Mouse (Mus musculus) cortical plate, adult 2 months (tissue): ENCODE data around the gene Gjb3. TPM values are rescaled to one million over a fixed set of nuclear protein-coding genes. Genes with fewer than 3 reads are reported as not detected.

Source experiments
- H3K27ac ChIP-seq: fragments of 200-500 bp; 2 replicates; pipeline ENCODE4 v1.5.1; 2012; ENCODE audit warnings: low read length, control low read depth, inconsistent platforms; ENCODE audit not compliant: insufficient read depth
- H3K4me1 ChIP-seq: fragments of 200-500 bp; 2 replicates; pipeline ENCODE4 v1.6.1; 2011; ENCODE audit warnings: low read length; ENCODE audit not compliant: control insufficient read depth, insufficient read depth
- H3K4me3 ChIP-seq: fragments of 200-500 bp; 2 replicates; pipeline ENCODE4 v1.5.1; 2011; ENCODE audit warnings: mild to moderate bottlenecking, low read length, control low read depth; ENCODE audit not compliant: insufficient read depth
- CTCF ChIP-seq: fragments of 200-500 bp; IDR thresholded peaks from 2 replicates; pipeline ENCODE4 v1.5.1; 2011; ENCODE audit warnings: mild to moderate bottlenecking, control low read depth, low read length; ENCODE audit not compliant: insufficient read depth; ENCODE audit errors: extremely low read depth
- POLR2A ChIP-seq: fragments of 200-500 bp; IDR thresholded peaks from 2 replicates; pipeline ENCODE4 v1.6.1; 2011; ENCODE audit warnings: mild to moderate bottlenecking, low read length, control low read depth; ENCODE audit not compliant: insufficient read depth; ENCODE audit errors: extremely low read depth
- polyA plus RNA-seq: library from polyadenylated mRNA; depleted of rRNA; stranded (reverse); fragments of >200 nt; gene quantifications from 2 replicates; pipeline ENCODE4 v1.2.3, GENCODE M21; 2012

Gjb3 gene
- polyA plus RNA-seq, 1 experiment: 0.04 TPM

DNA sequence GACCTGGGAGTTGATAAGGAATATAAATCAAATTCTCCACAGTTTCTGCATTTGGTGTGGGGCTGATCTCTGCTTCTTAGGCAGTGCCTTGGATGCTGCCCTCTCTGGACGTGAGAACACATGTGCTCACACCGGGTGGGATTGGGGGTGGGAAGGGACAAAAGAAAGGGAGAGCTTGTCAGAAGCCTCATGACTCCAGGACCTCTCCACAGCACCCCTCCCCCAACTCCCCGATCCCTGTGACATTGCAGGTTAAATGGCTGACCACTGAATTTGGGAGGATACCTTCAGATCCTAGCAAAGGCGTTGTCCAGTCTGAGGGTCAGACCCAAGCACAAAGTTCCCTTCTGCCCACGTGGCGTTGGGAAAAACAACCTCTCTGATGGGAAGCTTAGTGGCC is 33.8 kb upstream of the Gjb3 start:
- TF ChIP-seq CTCF: no peak
- TF ChIP-seq POLR2A: no peak

DNA sequence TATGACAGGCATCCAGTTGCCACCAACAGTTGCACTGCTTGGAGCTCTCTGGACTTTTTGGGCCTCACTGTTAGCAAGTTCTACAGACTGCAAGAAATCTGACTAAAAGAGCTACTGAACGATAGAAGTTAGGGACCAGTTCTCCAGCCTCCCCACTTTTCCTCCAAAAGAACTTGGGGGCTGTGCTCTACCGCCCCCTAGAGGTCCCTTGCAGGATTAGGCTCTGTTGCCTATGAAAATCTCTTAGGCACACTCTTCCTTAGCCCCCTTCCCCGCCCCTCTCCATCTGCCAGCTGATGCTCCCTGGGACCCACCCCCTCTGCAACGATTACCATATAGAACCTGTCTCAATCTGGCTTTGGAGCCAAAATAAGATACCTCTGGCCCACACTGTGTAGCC is 32.7 kb upstream of the Gjb3 start:
- no peak overlapping the region for H3K27ac ChIP-seq
- TF ChIP-seq POLR2A (no peak), CTCF (0 out of 2 replicates have a peak, but pooled peaks have one; percentile 21)
- H3K4me1 ChIP-seq: no peaks in the 10 kb centered on the region
- no peak overlapping the region for H3K4me3 ChIP-seq

More for the DNA sequence above, 33.8 kb upstream of the Gjb3 start:
- H3K27ac ChIP-seq: no peak overlapping the region
- H3K4me1 ChIP-seq: no peaks in the 10 kb centered on the region
- no peak overlapping the region for H3K4me3 ChIP-seq

DNA sequence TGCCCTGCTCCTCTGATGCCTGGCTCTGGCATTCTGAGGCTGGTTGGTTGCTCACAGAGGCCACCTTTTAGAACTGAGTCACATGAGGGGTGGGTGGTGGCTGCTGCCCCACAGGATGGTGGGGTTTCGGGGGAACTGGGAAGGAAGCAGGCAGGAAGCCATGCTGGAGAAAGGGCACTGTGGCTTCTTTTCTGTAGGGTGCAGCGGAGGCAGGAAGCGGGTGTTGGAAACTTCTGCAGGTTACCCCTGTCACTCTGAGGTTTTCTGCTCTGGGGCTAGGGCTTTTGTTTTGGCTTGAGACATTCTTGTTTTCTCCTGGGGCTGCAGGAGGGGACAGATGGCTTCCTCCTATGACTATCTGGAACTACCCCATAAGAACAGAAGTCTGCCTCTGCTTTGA is 31.9 kb upstream of the Gjb3 start:
- no peak for TF ChIP-seq POLR2A
- no peak for TF ChIP-seq CTCF
- Histone ChIP-seq H3K4me1 (no peaks in the 10 kb centered on the region), H3K27ac (no peak overlapping the region), H3K4me3 (no peak overlapping the region)

DNA sequence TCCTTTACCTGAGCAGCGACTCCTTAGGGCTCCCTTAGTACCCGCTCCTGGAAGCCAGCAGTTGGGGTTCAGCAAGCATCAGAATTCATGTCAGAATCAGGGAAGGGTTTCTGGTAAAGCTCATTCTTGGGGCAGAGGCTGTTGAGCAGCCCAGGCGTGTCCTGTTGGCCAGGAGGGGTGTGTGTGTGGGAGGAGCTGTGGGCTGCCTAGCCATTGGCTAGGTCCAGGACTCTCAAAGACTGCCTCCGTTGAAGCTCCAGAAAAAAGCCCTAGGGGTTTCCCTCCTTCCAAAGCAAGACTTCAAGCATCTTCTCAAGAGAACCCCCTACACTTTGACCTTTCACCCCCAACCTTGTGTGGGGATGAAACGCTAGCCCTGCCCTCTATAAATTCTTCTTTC is 27.4 kb upstream of the Gjb3 start, which contains the start of gene Gjb5:
Gjb5 (minus strand) TSS at position 164 of the 400 bp plus-strand sequence.
- TF ChIP-seq CTCF (no peak), POLR2A (no peak)
- H3K4me1 ChIP-seq: no peaks in the 10 kb centered on the region
- no peak within 1 kb of the TSS for H3K4me3 ChIP-seq
- H3K27ac ChIP-seq: no peak within 1 kb of the TSS

DNA sequence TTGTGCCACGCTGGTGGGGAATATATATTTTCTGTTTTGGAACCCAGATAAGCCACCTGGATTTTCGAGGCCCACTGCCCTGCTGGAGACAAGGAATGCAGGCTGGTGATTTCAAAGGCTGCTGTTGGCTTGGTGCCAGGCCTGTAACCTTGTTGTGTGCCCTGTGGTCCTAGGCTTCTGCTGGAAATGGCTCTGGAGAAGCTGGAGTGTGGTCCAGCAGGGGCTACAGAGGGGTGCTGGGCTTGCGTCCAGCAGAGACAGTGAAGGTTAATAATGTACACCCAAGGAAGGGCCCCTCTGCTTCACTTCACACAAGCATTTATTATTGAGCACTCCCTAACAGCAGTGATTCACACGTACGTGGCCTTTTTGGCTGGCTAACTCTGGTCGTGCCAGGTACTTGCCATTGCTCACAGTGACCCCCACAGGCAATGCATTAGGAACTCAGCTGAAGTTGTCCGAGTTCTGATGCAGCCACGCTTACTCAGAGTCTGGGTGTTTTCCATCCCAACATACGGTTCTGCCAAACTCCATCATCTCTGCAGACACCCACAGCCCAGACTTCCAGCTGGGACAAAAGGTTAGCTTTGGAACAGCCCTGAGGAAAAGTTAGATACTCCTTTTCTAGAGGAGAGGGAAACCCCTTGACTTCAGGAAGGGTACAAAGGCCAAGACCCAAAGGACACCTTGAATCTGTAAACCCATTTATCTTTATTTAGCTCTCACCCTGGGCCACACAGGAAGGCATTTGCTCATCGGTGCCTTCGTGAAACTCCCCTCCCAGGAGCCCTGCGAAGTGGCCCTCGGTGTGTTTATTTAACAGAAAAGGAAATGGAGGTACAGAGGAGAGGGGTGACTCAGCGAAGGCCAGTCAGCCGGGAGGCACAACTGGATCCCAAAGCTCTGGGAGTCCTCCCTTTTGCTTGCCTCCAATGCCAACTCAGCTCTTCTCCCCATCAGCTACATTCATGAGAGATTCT is 24.2 kb upstream of the Gjb3 start:
- TF ChIP-seq POLR2A (no peak), CTCF (no peak)

DNA sequence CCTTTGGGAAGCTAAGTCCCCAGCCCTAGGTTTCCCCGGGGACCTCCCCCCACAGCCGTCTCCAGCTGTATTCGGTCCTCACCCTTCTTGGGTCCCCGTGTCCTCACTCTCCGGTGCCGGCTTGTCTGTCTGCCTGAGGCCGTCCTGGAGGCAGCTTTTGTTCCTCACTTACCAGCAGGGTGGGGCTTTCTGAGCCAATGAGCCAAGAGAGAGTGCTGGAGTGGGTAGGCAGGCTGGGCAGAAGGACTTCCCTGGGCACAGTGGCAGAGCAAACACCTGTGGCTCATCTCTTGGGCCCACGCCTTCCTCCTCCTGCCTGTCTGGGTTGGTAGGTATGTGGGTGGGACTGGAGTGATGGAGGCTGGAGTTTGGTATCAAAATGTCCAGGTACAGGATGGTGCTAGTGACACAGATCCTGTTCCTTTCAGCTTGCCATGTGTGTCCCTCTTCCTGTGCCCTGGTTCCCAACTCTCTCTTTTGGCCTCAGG is 23.4 kb upstream of the Gjb3 start, which contains the start of gene Gjb4:
Gjb4 (minus strand) TSS at position 131 of the 488 bp plus-strand sequence.
- no peaks in the 10 kb centered on the region for H3K4me1 ChIP-seq
- H3K4me3 ChIP-seq: no peak within 1 kb of the TSS
- TF ChIP-seq POLR2A (no peak), CTCF (no peak)

More for the DNA sequence above, 24.2 kb upstream of the Gjb3 start:
- Histone ChIP-seq H3K27ac (no peak overlapping the region), H3K4me3 (no peak overlapping the region), H3K4me1 (no peaks in the 10 kb centered on the region)

DNA sequence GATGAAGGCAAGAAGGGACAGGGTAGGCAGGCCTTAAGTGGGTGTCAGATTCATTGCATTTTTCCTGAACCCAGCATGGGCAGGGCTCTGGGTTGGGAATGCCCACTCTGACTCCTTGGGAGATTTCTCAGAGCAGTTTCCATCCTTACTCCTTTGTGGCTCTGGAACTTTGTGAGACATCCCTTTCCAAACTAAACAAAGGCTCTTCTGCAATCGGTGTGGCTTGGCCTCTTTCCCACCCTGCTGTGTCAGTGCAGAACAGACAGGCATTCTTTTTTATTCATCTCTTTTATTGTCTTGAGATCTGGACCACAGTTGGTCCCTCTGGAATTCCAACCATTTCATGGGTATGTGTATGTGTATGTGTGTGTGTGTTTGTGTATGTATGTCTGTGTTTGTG is 21.9 kb upstream of the Gjb3 start:
- no peak overlapping the region for H3K27ac ChIP-seq
- no peak overlapping the region for H3K4me3 ChIP-seq
- H3K4me1 ChIP-seq: no peaks in the 10 kb centered on the region
- TF ChIP-seq POLR2A: no peak
- TF ChIP-seq CTCF: no peak

More for the DNA sequence above, 23.4 kb upstream of the Gjb3 start, which contains the start of gene Gjb4:
- no peak within 1 kb of the TSS for H3K27ac ChIP-seq

DNA sequence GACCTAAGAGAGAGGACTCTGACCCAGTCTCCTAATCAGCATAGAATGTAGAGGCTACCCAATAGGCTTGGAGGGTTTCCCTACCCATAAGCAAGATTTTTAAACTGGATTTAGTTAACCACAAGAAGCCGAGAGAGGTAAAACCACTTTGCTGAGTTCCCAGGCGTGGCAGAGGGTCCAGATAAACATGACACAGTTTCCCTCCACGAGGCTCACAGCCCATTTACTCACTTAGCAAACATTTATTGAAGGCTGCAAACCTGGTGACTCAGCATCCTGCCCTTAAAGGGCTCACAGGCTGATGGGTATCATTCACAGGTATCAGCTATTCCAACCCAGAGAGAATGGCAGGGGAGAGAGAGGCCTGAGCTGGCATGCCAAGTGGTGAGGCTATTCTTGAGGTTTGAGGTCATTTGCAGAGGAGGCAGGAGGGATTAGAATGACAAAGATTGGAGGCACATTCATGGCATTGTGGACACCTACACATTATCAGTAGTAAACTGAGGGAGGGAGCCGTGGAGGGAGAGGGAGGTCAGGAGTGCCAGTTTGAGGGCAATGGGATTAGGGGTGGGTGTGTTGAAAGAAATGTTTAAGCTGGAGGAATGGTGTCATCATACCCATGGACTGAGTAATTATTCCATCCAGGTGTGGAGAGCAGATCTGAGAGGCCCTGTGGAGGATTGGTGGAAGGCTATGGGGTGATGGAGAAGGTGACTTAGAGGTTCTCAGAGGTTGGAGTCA is 19.1 kb upstream of the Gjb3 start:
- no peak for TF ChIP-seq CTCF
- TF ChIP-seq POLR2A: no peak
- Histone ChIP-seq H3K4me1 (no peaks in the 10 kb centered on the region), H3K27ac (no peak overlapping the region), H3K4me3 (no peak overlapping the region)

DNA sequence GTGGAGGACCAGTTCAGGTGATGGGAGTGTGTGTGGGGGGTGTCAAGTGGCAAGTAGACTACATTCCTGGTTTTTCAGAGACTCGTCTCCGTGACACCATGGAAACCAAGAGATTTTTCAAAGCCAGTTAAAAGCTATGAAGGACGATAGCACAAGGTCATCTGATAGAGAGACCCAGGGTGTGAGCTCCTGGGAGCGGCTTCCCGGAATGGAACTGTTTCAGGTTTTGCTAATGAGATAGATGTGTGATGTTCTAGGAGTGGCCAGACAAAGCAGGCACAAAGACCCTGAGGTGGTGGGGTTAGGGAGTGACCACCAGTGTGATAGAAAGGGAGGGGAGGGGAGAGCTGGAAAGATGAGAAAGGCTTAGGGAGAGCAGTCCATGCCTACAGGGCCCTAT is 14.4 kb upstream of the Gjb3 start:
- Histone ChIP-seq H3K4me1 (no peaks in the 10 kb centered on the region), H3K4me3 (no peak overlapping the region), H3K27ac (no peak overlapping the region)
- TF ChIP-seq POLR2A (no peak), CTCF (no peak)
